Mouse (Mus musculus) kidney, adult 9 months (tissue): Measurements from ENCODE around the gene Lce1h.

Experiments used
- DNase-seq: peaks from one replicate; pipeline ENCODE4 v3.0.0; 2022

The Lce1h gene

DNA sequence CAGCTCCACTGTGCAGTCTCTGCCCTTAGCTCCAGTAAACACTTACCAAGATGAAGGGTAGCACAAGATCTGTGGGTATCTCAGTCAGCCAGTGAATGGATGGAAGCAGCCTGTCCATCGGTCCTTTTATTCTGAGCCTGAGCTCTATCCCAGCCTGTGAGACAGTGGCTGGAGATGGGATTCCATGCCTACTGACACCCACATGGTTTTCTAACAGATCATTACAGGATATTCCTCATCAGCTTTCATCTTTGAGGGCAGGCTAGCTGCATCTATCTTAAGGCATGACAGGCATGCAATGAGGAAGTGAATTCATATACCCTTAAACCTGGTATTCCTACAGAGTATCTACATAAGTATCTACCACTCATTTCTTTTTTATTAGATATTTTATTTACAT, at the start of gene Lce1h:
TSS of gene Lce1h (minus strand) at position 101 of the 400 bp plus-strand sequence.
- no peak for DNase-seq

DNA sequence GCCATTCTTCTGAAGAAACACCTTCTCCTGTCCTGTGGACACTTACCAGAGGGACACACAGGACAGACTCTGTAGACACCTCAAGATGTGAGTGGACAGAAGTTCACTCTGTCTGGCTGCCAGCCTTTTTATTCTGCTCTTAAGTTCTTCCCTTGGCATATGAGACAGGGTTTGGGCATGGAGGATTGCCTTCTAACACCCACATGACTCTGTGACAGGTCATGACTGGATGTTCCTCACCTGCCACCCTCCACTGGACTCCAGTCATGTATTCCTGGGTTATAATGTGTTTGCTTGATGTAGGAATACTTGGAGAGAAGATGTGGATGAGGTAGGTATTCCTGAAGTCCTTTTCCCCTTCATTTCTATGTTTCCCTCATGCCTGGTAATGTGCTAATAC, 42.9 kb upstream of the Lce1h start, which contains the start of gene Lce1k:
TSS of gene Lce1k (minus strand) at position 101 of the 400 bp plus-strand sequence.
- no peak for DNase-seq

DNA sequence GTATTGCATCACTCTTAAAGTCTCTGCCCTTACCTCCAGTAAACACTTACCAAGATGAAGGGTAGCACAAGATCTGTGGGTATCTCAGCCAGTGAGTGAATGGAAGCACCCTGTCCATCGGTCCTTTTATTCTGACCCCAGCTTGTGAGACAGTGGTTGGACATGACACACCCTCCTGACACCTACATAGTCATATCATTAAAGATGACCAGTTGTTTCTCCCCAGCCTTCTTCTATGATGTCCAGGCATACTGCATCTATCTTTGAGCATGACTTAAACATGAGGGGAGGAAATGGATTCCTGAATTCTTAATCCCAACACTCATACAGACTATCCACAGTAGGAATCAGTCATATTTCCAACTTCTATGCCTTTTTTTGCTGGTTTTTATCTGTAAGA, 25.5 kb upstream of the Lce1h start, which contains the start of gene Lce1j:
TSS of gene Lce1j (minus strand) at position 101 of the 400 bp plus-strand sequence.
- no peak for DNase-seq

DNA sequence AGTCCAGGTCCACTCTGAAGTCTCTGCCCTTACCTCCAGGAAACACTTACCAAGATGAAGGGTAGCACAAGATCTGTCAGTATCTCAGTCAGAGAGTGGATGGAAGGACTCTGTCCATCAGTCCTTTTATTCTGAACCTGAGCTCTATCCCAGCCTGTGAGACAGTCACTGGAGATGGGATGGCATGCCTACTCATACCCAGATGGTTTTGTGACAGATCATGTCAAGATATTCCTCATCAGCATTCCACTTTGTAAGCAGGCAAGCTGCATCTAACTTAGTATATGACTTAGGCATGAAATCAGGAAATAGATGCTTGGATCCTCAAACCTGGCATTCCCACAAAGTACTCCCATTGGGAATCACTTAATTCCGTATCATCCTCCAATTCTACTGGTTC, 13.9 kb upstream of the Lce1h start, which contains the start of gene Lce1i:
TSS of gene Lce1i (minus strand) at position 101 of the 400 bp plus-strand sequence.
- DNase-seq = no peak

DNA sequence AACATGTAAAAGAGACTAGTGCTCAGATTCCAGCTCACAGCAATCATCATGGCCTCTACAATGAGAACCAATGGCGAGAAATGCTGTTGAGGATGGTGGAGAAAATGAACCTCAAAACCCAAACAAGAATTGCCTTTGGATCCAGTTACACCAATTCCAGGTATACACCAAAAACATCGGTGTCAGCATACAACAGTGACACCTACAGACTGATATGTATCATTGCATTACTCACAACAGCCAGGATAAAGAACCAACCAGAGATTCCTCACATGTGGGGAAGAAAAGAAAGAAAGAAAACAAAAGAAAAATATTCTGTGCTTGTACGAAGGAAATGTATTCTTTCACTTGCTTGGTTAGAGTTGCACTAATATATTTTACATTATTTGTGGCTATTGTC, 6.7 kb upstream of the Lce1h start:
- peak; percentile 7 for DNase-seq

DNA sequence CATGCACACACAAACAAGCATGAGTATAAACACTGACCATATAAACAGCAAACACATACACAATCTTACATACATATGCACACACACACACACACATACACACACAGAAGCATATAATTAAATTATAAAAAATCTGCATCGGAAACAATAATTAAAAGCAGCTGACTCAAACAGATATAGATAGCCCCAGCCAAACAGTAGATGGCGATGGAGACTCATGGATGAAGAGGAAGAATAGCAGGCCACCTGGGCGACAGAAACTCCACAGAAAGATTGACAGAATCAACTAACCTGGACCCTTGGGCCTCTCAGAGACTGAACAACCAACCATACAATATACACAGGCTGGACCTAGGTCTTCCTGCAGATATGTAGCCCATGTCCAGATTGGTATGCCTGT, 11.7 kb downstream of the Lce1h start:
- DNase-seq = no peak

DNA sequence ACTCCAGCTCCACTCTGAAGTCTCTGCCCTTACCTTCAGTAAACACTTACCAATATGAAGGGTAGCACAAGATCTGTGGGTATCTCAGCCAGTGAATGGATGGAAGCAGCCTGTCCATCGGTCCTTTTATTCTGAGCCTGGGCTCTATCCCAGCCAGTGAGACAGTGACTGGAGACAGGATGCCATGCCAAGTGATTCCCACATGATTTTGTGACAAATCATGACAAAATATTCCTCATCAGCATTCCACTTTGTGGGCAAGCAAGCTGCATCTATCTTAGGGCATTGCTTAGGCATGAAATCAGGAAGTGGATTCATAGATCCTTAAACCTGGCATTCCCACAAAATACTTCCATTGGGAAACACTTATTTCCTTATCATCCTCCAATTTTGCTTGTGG, 12.6 kb downstream of the Lce1h start, which contains the start of gene Lce1g:
TSS of gene Lce1g (minus strand) at position 101 of the 400 bp plus-strand sequence.
- DNase-seq = no peak

DNA sequence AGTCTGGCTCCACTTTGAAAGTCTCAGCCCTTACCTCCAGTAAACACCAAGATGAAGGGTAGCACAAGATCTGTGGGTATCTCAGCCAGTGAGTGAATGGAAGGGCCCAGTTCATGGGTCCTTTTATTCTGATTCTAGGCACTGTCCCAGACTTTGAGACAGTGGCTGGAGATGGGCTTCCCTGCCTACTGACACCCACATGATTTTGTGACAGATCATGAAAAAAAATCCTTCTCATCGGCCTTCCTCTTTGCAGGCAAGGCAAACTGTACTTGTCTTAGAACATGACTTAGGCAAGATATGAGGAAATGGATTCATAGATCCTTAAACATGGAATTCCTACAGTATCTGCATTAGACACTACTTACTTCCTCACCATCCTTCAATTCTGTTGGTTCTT, 25.9 kb downstream of the Lce1h start, which contains the start of gene Gm38119:
TSS of gene Gm38119 (minus strand) at position 101 of the 400 bp plus-strand sequence.
- DNase-seq = no peak

DNA sequence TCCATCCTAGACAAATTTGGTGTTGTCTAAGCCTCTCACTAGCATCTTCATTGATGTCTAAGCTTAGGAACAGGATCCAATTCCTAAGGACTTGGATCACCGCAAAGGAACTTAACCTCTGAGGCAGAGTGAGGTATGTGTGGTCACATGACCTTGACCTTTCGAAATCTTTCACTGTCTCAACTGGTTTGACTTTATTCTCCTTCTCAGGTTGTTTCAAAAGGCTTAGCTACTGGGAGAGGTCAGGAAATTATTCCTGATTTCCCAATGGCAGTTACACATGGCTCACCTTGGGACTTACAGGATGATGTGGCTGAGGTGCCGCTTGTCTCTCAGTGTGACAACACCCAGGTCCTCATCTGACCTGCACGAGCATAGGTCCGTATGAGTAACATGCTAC, 42.2 kb downstream of the Lce1h start:
- DNase-seq = no peak

DNA sequence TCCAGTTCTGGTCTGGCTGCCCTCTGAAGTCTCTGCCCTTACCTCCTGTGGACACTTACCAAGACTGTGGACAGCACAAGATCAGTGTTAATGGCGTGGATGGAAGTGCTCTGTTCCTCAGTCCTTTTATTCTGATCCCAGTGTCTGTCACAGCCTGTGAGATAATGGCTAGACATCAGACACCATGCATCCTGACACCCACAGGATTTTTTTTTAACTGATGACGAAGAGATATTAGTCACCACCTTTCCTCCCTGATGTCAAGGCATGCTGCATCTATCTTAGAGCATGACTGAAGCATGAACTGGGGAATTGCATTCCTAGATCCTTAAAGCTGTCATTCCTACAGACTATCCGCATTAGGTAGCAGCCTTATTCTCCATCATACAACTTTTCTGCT, 44.6 kb downstream of the Lce1h start, which contains the start of gene Lce1f:
TSS of gene Lce1f (minus strand) at position 101 of the 400 bp plus-strand sequence.
- DNase-seq = no peak

DNA sequence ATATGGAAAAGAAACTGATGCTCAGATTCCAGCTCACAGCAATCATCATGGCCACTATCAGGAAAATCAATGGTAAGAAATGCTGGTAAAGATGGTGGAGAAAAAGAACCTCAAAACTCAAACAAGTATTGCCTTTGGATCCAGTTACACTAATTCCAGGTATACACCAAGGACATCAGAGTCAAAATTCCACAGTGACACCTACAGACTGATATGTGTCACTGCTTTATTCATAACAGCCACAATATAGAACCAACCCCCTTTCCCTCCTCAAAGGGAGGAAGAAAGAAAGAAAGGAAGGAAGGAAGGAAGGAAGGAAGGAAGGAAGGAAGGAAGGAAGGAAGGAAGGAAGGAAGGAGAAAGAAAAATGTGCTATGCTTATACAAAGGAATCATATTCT, 49.7 kb downstream of the Lce1h start:
- DNase-seq = peak; percentile 3
